Mouse (Mus musculus) heart, adult 2 months (tissue): ENCODE measurements around the gene Tmem44.

Source experiments
- CTCF ChIP-seq: fragments of 200-600 bp; IDR thresholded peaks from 2 replicates; pipeline ENCODE4 v1.8.1; 2022; ENCODE audit warnings: antibody characterized with exemption, mild to moderate bottlenecking, moderate library complexity
- EP300 ChIP-seq: fragments of 200-500 bp; IDR thresholded peaks from 2 replicates; pipeline ENCODE4 v1.6.1; 2011; ENCODE audit warnings: low read depth, low read length, control low read depth; ENCODE audit not compliant: insufficient read depth
- POLR2A ChIP-seq: fragments of 200-500 bp; IDR thresholded peaks from 2 replicates; pipeline ENCODE4 v1.6.1; 2011; ENCODE audit warnings: mild to moderate bottlenecking, low read depth, low read length, control low read depth; ENCODE audit not compliant: insufficient read depth

DNA sequence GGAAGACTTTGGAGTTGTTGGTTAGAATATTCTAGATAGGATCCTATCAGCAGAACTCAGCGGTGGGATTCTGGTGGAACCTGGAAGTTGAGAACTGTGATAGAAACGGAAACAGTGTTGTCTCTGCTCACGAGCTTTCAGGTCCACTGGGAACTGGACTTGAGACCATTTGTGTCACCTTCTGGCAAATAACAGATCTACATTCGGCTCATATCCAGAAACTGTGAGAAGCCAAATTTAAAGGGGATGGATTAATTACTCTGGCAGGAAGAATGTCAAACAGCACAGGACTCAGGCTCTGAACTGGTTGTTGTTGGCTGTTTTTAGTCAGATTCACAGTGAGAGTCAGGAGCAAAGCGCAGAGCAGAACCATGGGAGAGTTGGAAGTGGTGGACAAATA, 72.9 kb downstream of the Tmem44 start:
- no peak for TF ChIP-seq POLR2A
- no peak for TF ChIP-seq CTCF
- no peak for TF ChIP-seq EP300
